Mouse (Mus musculus): ENCODE data around the gene Cacna2d2.

GRCm38 (mm10) chr9:107566041-107566709 lies 166.8 kb downstream of the Cacna2d2 start:
- TF ChIP-seq CTCF (IDR thresholded peaks at IDR 0.05; ENCODE audit: low read depth, low read length) (peak; percentile 92), POLR2A (IDR thresholded peaks at IDR 0.05; ENCODE audit: extremely low read depth, insufficient read depth, low read length) (0 out of 2 replicates have a peak, but pooled peaks have one; percentile 26)
